ENCODE assay signal across 9 mouse cellular contexts in genomic region chr2:173061443-173062351, GRCm38 (mm10). TPM values are rescaled to one million over a fixed set of nuclear protein-coding genes. Genes with fewer than 3 reads are reported as not detected.
A peak's percentile ranks its signal among the peaks of the same experiment; 100 is the strongest.
DNase-seq lines count a peak whose midpoint lies in the region; ATAC-seq and TF ChIP-seq lines count a peak whose summit lies in the region.
"Had no signal": no experiment of that assay in that cellular context is flagged by ENCODE, and none has a peak within 500 bp of the region (broad histone marks: within the 10 kb centered on the region; RNA-seq: fewer than 3 reads in every experiment).

No protein-coding gene starts in this region.

- peak overlapping the region; percentile 71; the same call in 1 of the 2 replicates for H3K27ac ChIP-seq in heart, embryonic 15.5 days
- H3K27ac ChIP-seq in kidney, adult 2 months (ENCODE audit: insufficient read depth, low read depth, low read length), result no peak overlapping the region
- H3K27ac ChIP-seq: limb, embryonic 15.5 days had no signal

- H3K27me3 ChIP-seq in heart, embryonic 15.5 days, result no peaks in the 10 kb centered on the region
- H3K27me3 ChIP-seq in kidney, adult 2 months (replicated peaks; ENCODE audit: control insufficient read depth, insufficient read depth, low read length), result no peaks in the 10 kb centered on the region
- H3K27me3 ChIP-seq: limb, embryonic 15.5 days had no signal

- no peaks in the 10 kb centered on the region for H3K36me3 ChIP-seq in heart, embryonic 15.5 days
- no peaks in the 10 kb centered on the region for H3K36me3 ChIP-seq in kidney, adult 2 months (ENCODE audit: control insufficient read depth, insufficient read depth, low read length)
- H3K36me3 ChIP-seq: limb, embryonic 15.5 days had no signal

- peaks cover 54% of the 10 kb centered on the region for H3K4me1 ChIP-seq in heart, embryonic 15.5 days (replicated peaks)
- H3K4me1 ChIP-seq in kidney, adult 2 months (ENCODE audit: control insufficient read depth, insufficient read depth, low read length), result no peaks in the 10 kb centered on the region

- H3K4me3 ChIP-seq in heart, embryonic 15.5 days, result no peak overlapping the region
- no peak overlapping the region for H3K4me3 ChIP-seq in kidney, adult 2 months (ENCODE audit: insufficient read depth, low read depth, low read length)
- H3K4me3 ChIP-seq: limb, embryonic 15.5 days had no signal

- DNase-seq in heart, postnatal 36 days, result no peak
- DNase-seq in B cell, adult 2 months, result peak; percentile 75 to 79
- DNase-seq in c-Kit-positive CD71-negative TER-119-negative erythroid progenitor cells, embryonic 14.5 days (ENCODE audit: low read depth), result peak; percentile 69
- no peak for DNase-seq in frontal cortex, postnatal 14 days (ENCODE audit: low spot score in 2 of 2)
- DNase-seq in retina, embryonic 14.5 days (ENCODE audit: low spot score), result no peak
- no peak for DNase-seq in kidney, adult 2 months

- H3K4me2 ChIP-seq in heart, embryonic 15.5 days, result no peak overlapping the region
- H3K4me2 ChIP-seq: limb, embryonic 15.5 days had no signal

- no peak for TF ChIP-seq CTCF in kidney, adult 2 months (conservative IDR thresholded peaks at IDR 0.05; ENCODE audit: insufficient read depth, insufficient read length, low read depth, low read length)

- 55% methylated on average over 15 of the region's 15 CpGs for WGBS in heart, embryonic 15.5 days
- WGBS in kidney, adult 2 months, result 76% methylated on average over 15 of the region's 15 CpGs

- ATAC-seq in heart, embryonic 15.5 days (replicated peaks; ENCODE audit: insufficient number of reproducible peaks, insufficient read depth, low FRiP score, low read depth), result no peak
- ATAC-seq in megakaryocyte, adult 5-6 weeks (ENCODE audit: poor library complexity, severe bottlenecking), result peak; percentile 78

- intact Hi-C loops in heart, postnatal 36 days (cut with DNase I), result no loop called here

- H3K9me3 ChIP-seq in heart, embryonic 15.5 days (replicated peaks), result no peaks in the 10 kb centered on the region
- H3K9me3 ChIP-seq: limb, embryonic 15.5 days had no signal

- H3K9ac ChIP-seq in heart, embryonic 15.5 days, result no peak overlapping the region
- H3K9ac ChIP-seq: limb, embryonic 15.5 days had no signal

- TF ChIP-seq POLR2A in kidney, adult 2 months (IDR thresholded peaks at IDR 0.05; ENCODE audit: low read depth, low read length), result no peak

RNA-seq across cellular contexts. Expression of gene Rbm38, which starts 41.4 kb away (rescaled TPM):
- 108 and 120 TPM in 2 replicates for polyA plus RNA-seq in heart, embryonic 15.5 days (2015; fragmentation: Nextera tagmentation; extraction: Ambion mirVana)
- total RNA-seq in heart, postnatal 36 days (2021), result 100 to 1,000 TPM; 159 to 209 TPM
- total RNA-seq in megakaryocyte, adult 5-6 weeks (2015), result 124 and 143 TPM in 2 replicates
- 43.2 and 59.0 TPM in 2 replicates for total RNA-seq in megakaryocyte, adult 5-6 weeks (2017)
- polyA plus RNA-seq in kidney, adult 2 months (2012; rRNA removed), result 19.9 and 37.9 TPM in 2 replicates

RNA-seq across cellular contexts. Expression of gene Ctcfl, which starts 57.6 kb away (rescaled TPM):
- 0.66 and 0.94 TPM in 2 replicates for polyA plus RNA-seq in heart, embryonic 15.5 days (2015; fragmentation: Nextera tagmentation; extraction: Ambion mirVana)
- under 1 TPM in 1 of 2 experiments, not detected in 1; 0.14 TPM for total RNA-seq in heart, postnatal 36 days (2021)
- 0.11 TPM in 1 of 2 replicates, not detected in the other for total RNA-seq in megakaryocyte, adult 5-6 weeks (2015)
- not detected in 2 replicates for total RNA-seq in megakaryocyte, adult 5-6 weeks (2017)
- 0.03 TPM in 2 replicates for polyA plus RNA-seq in kidney, adult 2 months (2012; rRNA removed)

Comparison
In these comparisons a context has a peak if more than half of its experiments do, and no peak if none do; other contexts are left out.
1. DNase-seq: peak in B cell, adult 2 months (2 of 2) and c-Kit-positive CD71-negative TER-119-negative erythroid progenitor cells, embryonic 14.5 days (single experiment); none in heart, postnatal 36 days (0 of 2), frontal cortex, postnatal 14 days (0 of 2), retina, embryonic 14.5 days (single experiment) and kidney, adult 2 months (single experiment).